Mouse (Mus musculus): ENCODE results near the gene Slx4ip.

DNA sequence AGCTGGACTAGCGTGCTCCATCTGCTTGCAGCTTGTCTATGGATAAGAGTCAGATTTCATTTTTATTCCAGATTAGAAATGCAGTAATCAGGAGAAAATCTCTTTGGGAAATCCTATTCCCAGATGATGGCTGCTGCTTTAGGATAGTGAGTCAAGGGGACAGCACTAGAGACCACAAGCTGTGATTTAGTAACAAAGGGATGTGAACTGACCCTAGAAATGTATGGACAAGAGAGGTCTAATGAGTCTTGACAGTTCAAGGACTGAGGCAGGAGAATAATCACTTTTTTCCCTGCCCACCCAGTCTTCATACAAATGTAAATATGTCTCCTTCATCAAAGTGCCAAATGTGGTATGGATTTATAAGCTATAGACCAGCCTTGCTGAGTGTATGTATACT, 172.8 kb downstream of the Slx4ip start:
- TF ChIP-seq POLR2A (IDR thresholded peaks at IDR 0.05; ENCODE audit: control insufficient read depth, extremely low read depth, insufficient read depth, low read length, poor library complexity) (no peak), CTCF (IDR thresholded peaks at IDR 0.05; ENCODE audit: borderline replicate concordance, control insufficient read depth, extremely low read depth, insufficient read depth, low read length, poor library complexity) (no peak)

All from thymus, adult 2 months (tissue).